Mouse (Mus musculus) cerebellum, adult 2 months (tissue): ENCODE data around the gene Rab3il1. TPM values are rescaled to one million over a fixed set of nuclear protein-coding genes. Genes with fewer than 3 reads are reported as not detected.
A peak's percentile ranks its signal among the peaks of the same experiment; 100 is the strongest.

Experiments
- DNase-seq, 2 experiments: peaks; one replicate each; pipeline ENCODE4 v3.0.0; 2021
- H3K27ac ChIP-seq: fragments of 200-500 bp; 2 replicates; pipeline ENCODE4 v1.5.1; 2012; ENCODE audit warnings: low read length, control low read depth, inconsistent platforms; ENCODE audit not compliant: insufficient read depth
- H3K27me3 ChIP-seq: fragments of 200-500 bp; 2 replicates; pipeline ENCODE4 v1.6.1; 2012; ENCODE audit warnings: inconsistent platforms, mild to moderate bottlenecking, low read length, moderate library complexity; ENCODE audit not compliant: control insufficient read depth, insufficient read depth
- H3K4me1 ChIP-seq: fragments of 200-500 bp; 2 replicates; pipeline ENCODE4 v1.6.1; 2011; ENCODE audit warnings: low read length; ENCODE audit not compliant: control insufficient read depth, insufficient read depth
- H3K4me3 ChIP-seq: fragments of 200-500 bp; replicated peaks from 2 replicates; pipeline ENCODE3; 2011; ENCODE audit warnings: mild to moderate bottlenecking, low read depth, low read length, control low read depth; ENCODE audit not compliant: insufficient read depth
- CTCF ChIP-seq: fragments of 200-500 bp; IDR thresholded peaks from 2 replicates; pipeline ENCODE4 v1.5.1; 2011; ENCODE audit warnings: low read depth, mild to moderate bottlenecking, control low read depth, low read length, moderate library complexity, borderline replicate concordance; ENCODE audit not compliant: insufficient read depth
- POLR2A ChIP-seq: fragments of 200-500 bp; IDR thresholded peaks from 2 replicates; pipeline ENCODE4 v1.6.1; 2011; ENCODE audit warnings: low read length, control low read depth, borderline replicate concordance; ENCODE audit not compliant: insufficient read depth
- WGBS: fragments of 180-500 bp; shearing (Covaris S2); methylation state at CpG from one replicate; pipeline ENCODE4 v1.1.7; 2018; 5-methylcytosine and 5-hydroxymethylcytosine counted together
- polyA plus RNA-seq: library from polyadenylated mRNA; depleted of rRNA; stranded (reverse); fragments of >200 nt; gene quantifications from 2 replicates; pipeline ENCODE4 v1.2.3, GENCODE M21; 2012

Gene Rab3il1
- polyA plus RNA-seq, 1 experiment, result 9.5 TPM

DNA sequence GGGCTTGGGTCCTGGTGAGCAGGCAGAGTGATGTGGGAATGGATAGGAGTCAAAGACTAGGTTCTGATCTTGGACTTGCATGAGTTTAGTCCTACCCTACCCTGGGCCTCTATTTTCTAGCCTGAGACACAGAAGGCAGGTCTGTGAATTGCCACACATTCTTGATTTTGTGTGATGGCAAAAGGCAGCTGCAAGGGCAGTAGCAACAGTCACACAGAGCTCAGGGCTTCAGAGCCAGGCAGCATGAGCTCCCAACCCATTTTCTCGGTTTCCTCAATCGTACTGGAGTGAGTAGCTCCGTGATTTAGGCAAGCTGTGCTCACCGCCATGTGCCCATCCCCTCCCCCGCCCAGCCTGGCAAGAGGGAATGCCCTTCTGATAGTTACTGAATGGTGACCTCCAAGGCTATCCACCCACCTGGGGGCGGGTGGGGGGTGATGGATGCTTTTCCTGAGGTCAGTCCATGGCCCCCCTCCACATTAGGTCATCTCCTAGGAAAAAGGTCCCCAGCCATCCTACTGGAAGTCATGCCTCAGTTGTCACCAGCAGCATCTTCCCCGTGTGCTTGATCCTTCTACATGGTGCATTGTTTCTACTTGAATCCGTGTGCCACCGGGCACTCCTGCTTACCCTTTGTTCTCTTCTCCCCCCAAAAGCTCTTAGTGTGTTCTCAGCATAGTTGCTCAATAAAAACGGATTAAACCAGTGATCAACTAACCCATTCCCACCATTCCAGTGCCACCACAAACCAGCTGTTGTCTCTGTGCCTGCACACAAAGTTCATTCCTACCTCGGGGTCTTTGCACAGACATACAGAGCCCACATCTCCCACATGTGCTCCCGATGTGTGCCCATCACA lies 4.0 kb upstream of the Rab3il1 start:
- no peak for DNase-seq
- no peaks in the 10 kb centered on the region for H3K27me3 ChIP-seq
- WGBS, result 55% methylated on average over 12 of the region's 12 CpGs
- no peak overlapping the region for H3K27ac ChIP-seq
- peaks cover 3% of the 10 kb centered on the region for H3K4me1 ChIP-seq
- no peak overlapping the region for H3K4me3 ChIP-seq
- TF ChIP-seq CTCF (no peak), POLR2A (no peak)

DNA sequence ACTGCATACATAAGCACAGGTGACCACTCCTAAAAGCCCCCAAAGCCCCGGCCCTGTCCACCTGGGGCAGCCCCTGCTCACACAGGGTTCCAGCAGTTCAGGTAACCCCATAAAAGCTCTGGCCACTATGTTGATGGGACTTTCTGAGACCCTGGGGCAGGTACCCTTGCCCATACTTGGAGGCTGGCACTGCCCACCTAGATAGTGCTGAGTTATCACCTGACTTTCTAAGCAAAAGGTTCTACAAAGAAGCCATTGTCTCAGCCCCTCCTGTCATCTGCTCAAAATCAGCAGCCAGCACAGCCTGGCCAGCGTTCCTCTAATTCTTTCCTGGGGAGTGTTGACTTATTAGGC lies 3.4 kb upstream of the Rab3il1 start:
- H3K4me1 ChIP-seq, result peaks cover 3% of the 10 kb centered on the region; the same call in 1 of the 2 replicates
- no peaks in the 10 kb centered on the region for H3K27me3 ChIP-seq
- TF ChIP-seq POLR2A (no peak), CTCF (no peak)
- H3K27ac ChIP-seq, result no peak overlapping the region
- DNase-seq, result no peak
- no peak overlapping the region for H3K4me3 ChIP-seq
- WGBS, result 62% methylated on average over 2 of the region's 2 CpGs

- Histone ChIP-seq H3K4me1 (no peaks in the 10 kb centered on the region), H3K4me3 (no peak overlapping the region), H3K27me3 (no peaks in the 10 kb centered on the region), H3K27ac (no peak overlapping the region)
- no peak for DNase-seq
- WGBS, result 59% methylated on average over 13 of the region's 13 CpGs
- TF ChIP-seq POLR2A, result no peak
- no peak for TF ChIP-seq CTCF
These were observed 2.6 kb upstream of the Rab3il1 start for GRCm38 (mm10) chr19:9998736-9999486.

GRCm38 (mm10) chr19:10000330-10000729 lies 1.1 kb upstream of the Rab3il1 start:
- TF ChIP-seq POLR2A (no peak), CTCF (peak; percentile 63; the same call in 1 of the 2 replicates)
- Histone ChIP-seq H3K27ac (no peak overlapping the region), H3K4me1 (no peaks in the 10 kb centered on the region), H3K4me3 (no peak overlapping the region), H3K27me3 (no peaks in the 10 kb centered on the region)
- DNase-seq, result peak in 1 of 2 experiments; percentile 31
- WGBS, result 21% methylated on average over 3 of the region's 3 CpGs

DNA sequence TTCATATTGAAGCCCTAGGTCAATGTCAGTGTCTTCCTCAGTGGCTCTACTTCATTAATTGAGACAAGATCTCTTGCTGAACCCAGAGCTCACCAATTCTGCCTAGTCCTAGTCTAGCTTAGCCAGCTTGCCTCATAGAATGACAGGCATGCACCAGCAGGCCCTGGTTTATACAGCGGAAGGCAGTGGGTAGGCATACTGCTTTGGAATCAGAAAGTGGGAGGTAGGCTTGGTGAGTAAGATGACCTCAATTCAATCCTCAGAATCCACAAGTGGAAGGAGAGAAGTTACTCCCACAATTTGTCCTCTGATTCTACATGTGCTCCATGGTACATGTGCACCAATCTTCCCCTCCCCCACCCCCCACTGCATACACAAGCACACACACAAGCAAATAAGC lies 2.2 kb downstream of the Rab3il1 start:
- 97% methylated on average over 1 of the region's 1 CpGs for WGBS
- DNase-seq, result no peak
- H3K4me3 ChIP-seq, result no peak overlapping the region
- no peaks in the 10 kb centered on the region for H3K4me1 ChIP-seq
- H3K27ac ChIP-seq, result no peak overlapping the region
- no peaks in the 10 kb centered on the region for H3K27me3 ChIP-seq
- no peak for TF ChIP-seq CTCF
- no peak for TF ChIP-seq POLR2A

- DNase-seq, result no peak
- Histone ChIP-seq H3K27me3 (no peaks in the 10 kb centered on the region), H3K4me1 (no peaks in the 10 kb centered on the region), H3K27ac (no peak overlapping the region), H3K4me3 (no peak overlapping the region)
- WGBS, result 79% methylated on average over 1 of the region's 1 CpGs
- no peak for TF ChIP-seq CTCF
- no peak for TF ChIP-seq POLR2A
These were observed 9.9 kb downstream of the Rab3il1 start for GRCm38 (mm10) chr19:10011408-10011807.

GRCm38 (mm10) chr19:10012827-10013278 lies 11.4 kb downstream of the Rab3il1 start:
- Histone ChIP-seq H3K4me3 (no peak overlapping the region), H3K27me3 (no peaks in the 10 kb centered on the region), H3K27ac (no peak overlapping the region), H3K4me1 (no peaks in the 10 kb centered on the region)
- TF ChIP-seq POLR2A, result no peak
- TF ChIP-seq CTCF, result no peak
- DNase-seq, result no peak
- WGBS, result 31% methylated on average over 6 of the region's 6 CpGs
